Mouse (Mus musculus) G1E (cell line): ENCODE data around the gene Fam171b.

Experiments used
- CTCF ChIP-seq: IDR thresholded peaks from 2 replicates; pipeline ENCODE4 v1.5.1; 2012; ENCODE audit warnings: low read depth, low read length, inconsistent platforms, mixed read lengths
- GATA1 ChIP-seq: IDR thresholded peaks from 2 replicates; pipeline ENCODE4 v1.6.1; 2012; ENCODE audit warnings: borderline replicate concordance, low read length, inconsistent platforms, mixed read lengths
- POLR2AphosphoS5 ChIP-seq: IDR thresholded peaks from 2 replicates; pipeline ENCODE4 v1.6.1; 2012; ENCODE audit warnings: low read depth, low read length, inconsistent platforms; ENCODE audit not compliant: insufficient replicate concordance
- TAL1 ChIP-seq: conservative IDR thresholded peaks from 2 replicates; pipeline ENCODE4 v1.6.1; 2012; ENCODE audit warnings: low read depth, low read length, inconsistent platforms, mixed read lengths

DNA sequence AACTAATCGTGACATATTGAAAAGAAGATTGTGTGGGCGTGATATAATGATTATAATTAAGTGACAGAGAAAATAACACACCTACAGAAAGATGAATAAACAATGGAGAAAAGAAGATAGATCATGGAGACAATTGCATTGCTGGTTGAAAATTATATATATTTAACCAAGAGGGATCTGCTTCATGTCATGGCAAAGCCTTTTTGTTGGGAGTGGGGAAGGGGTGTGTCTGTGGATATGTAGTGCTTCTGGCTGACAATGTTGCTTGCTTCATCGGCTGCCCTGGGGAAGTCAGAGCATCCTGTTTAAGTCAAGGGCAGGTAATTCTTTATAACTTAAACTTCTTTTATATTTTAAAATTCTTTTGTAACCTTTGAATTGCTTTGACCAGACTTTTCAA lies 36.1 kb downstream of the Fam171b start:
- TF ChIP-seq CTCF, result no peak
- no peak for TF ChIP-seq POLR2AphosphoS5
- no peak for TF ChIP-seq TAL1
- no peak for TF ChIP-seq GATA1
